Mouse (Mus musculus) kidney, adult 8-10 months (tissue): Measurements from ENCODE around the gene Adipoq.
"Not testable (repeated sequence)": the region's sequence is repeated elsewhere in the genome, so short reads cannot be mapped to it uniquely, and the experiment has no call there.

Experiments
- DNase-seq, 2 experiments: peaks; one replicate each; pipeline ENCODE4 v3.0.0; 2022

Adipoq gene

GRCm38 (mm10) chr16:23165441-23165840, 19.1 kb downstream of the Adipoq start:
- no peak for DNase-seq

GRCm38 (mm10) chr16:23166646-23167045, 20.3 kb downstream of the Adipoq start:
- DNase-seq: no peak

GRCm38 (mm10) chr16:23167079-23167478, 20.7 kb downstream of the Adipoq start:
- DNase-seq: peak; percentile 17 to 45

- DNase-seq: no peak
These were observed 24.5 kb downstream of the Adipoq start for GRCm38 (mm10) chr16:23170813-23171212.

- DNase-seq: peak in 1 of 2 experiments; percentile 13
These were observed 27.6 kb downstream of the Adipoq start for GRCm38 (mm10) chr16:23173904-23174303.

GRCm38 (mm10) chr16:23174855-23175254, 28.5 kb downstream of the Adipoq start:
- DNase-seq: no peak

GRCm38 (mm10) chr16:23175956-23176355, 29.6 kb downstream of the Adipoq start:
- DNase-seq: no peak

GRCm38 (mm10) chr16:23177856-23178255, 31.5 kb downstream of the Adipoq start:
- DNase-seq: no peak

GRCm38 (mm10) chr16:23178796-23179195, 32.5 kb downstream of the Adipoq start:
- DNase-seq: no peak

- DNase-seq: not testable (repeated sequence)
These were observed 33.1 kb downstream of the Adipoq start for GRCm38 (mm10) chr16:23179436-23179835.

GRCm38 (mm10) chr16:23181054-23181453, 34.7 kb downstream of the Adipoq start:
- DNase-seq: no peak

- DNase-seq: no peak
These were observed 35.2 kb downstream of the Adipoq start for GRCm38 (mm10) chr16:23181487-23181886.

- DNase-seq: no peak
These were observed 35.7 kb downstream of the Adipoq start for GRCm38 (mm10) chr16:23181942-23182597.

- no peak for DNase-seq
These were observed 39.5 kb downstream of the Adipoq start for GRCm38 (mm10) chr16:23185824-23186223.

GRCm38 (mm10) chr16:23186418-23186817, 40.1 kb downstream of the Adipoq start:
- DNase-seq: no peak

GRCm38 (mm10) chr16:23187983-23188382, 41.6 kb downstream of the Adipoq start:
- no peak for DNase-seq

GRCm38 (mm10) chr16:23189612-23190011, 43.3 kb downstream of the Adipoq start:
- DNase-seq: no peak

- DNase-seq: no peak
These were observed 45.4 kb downstream of the Adipoq start for GRCm38 (mm10) chr16:23191560-23192242.

GRCm38 (mm10) chr16:23195618-23196017, 49.3 kb downstream of the Adipoq start:
- no peak for DNase-seq

- peak in 1 of 2 experiments; percentile 14 for DNase-seq
These were observed 50.0 kb downstream of the Adipoq start for GRCm38 (mm10) chr16:23196296-23196695.

- DNase-seq: no peak
These were observed 50.5 kb downstream of the Adipoq start for GRCm38 (mm10) chr16:23196791-23197190.

- DNase-seq: no peak
These were observed 55.2 kb downstream of the Adipoq start for GRCm38 (mm10) chr16:23201498-23201897.
